Mouse (Mus musculus) v-Abl transformed pro-B cells (cell line): Measurements from ENCODE around the gene Gmppa.

Experiments used
- in situ Hi-C, 2 experiments: fragments of 400-800 bp; cut with MboI; formaldehyde crosslinking; loops; one replicate each; pipeline ENCODE4 v1.15.1; 2025; ENCODE audit not compliant: unreplicated experiment in 2 of 2

Gene Gmppa

DNA sequence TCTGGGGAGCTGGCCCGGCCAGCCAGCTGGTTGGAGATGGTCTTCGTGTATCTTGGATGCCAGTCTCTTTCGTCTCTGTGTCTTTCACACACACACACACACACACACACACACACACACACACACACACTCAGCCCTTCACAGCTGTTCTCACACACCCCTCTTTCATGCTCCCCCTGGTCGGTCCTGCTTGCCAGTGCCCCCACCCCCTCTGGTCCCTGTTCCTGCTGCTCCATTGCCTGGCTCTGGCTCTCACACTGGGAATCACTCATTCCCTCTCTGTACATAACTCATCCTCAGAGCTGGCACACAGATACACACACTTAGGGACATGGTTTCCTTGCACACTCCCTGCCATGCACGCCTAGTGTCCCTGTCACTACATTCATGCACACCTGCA is 16.2 kb downstream of the Gmppa start:
- in situ Hi-C loops = no loop called here

GRCm38 (mm10) chr1:75455433-75455832 is 19.7 kb downstream of the Gmppa start:
- in situ Hi-C loops = no loop called here

DNA sequence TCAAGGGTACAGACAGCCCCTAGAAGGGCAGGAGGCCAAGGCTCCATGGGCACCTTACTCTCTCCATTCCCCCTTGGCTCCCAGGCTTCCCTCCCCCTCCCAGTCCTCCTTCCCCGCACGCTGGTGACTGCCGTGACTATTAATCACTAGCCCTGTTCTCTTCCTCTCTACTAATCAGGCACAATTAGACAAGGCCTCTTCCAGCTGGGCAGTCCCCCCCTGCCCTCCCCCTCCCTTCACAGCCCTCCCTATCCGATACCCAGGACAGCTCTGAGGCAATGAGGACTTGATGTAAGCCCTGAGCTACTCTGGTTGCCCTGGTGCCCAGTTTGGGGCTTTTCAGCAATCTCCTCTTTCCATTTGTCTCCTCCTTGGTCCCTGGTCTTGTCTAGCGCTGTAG is 20.2 kb downstream of the Gmppa start:
- in situ Hi-C loops = no loop called here

DNA sequence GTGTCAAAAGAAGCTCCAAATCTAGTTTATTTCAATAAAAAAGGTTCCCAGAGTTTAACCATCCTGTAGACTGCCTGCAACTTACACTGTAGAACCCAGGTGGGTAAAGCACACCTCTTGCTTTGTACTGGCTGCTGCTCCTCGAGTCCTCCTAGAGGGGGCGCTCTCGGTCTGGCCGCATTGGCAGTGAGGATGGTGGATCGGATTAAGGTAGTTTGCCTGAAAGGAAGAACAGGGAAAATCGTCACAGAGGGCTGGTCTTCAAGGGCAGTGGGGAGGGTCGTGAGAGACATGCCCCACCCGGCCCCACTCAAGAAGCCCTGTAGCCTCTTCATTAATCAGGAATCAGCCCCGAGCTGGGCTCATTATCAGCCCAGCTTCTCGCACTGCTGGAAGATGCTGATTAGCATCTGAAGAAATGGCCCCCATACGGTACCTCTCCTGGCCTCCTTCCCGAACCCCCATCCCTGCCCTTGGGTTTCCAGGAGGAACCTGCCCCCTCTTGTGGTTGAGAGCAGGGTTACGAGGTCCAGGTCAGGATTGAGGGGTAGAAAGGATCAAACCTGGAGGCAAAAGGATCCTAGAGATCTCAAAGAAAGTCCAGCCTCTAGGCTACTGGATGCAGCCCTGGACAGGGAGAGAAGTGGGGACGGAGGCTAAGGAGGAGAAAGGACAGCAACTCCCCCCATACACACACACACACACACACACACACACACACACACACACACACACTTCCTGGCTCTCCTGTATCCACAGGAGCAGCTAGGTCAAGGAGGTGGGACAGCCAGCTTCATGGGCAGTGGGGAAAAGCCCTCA is 21.2 kb downstream of the Gmppa start:
- in situ Hi-C loops = no loop called here

GRCm38 (mm10) chr1:75457710-75458024 is 21.9 kb downstream of the Gmppa start:
- in situ Hi-C loops = no loop called here

- in situ Hi-C loops = no loop called here
These were observed 22.5 kb downstream of the Gmppa start for GRCm38 (mm10) chr1:75458025-75458788.

- in situ Hi-C loops = no loop called here
These were observed 23.3 kb downstream of the Gmppa start for GRCm38 (mm10) chr1:75458789-75459684.

DNA sequence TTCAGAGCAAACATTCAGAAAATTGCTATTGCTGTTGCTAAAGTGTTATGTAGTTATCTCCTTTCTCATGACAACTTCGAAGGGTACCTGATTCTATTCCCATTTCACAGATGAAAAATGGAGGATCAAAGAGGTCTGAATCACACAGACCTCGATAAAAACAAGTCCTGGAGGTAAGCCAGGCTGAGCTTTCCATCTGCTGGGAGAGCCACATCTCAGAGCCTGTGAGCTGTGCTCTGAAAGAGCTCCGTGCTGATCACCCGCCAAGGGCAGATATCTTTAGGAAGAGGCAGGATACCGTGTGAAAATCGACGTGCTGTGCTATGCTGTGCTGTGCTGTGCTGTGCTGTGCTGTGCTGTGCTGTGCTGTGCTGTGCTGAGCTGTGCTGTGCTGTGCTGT is 24.6 kb downstream of the Gmppa start:
- in situ Hi-C loops = loop anchor here (5.0 to 10.0 kb wide), 2 partner anchors 58 to 205 kb away; no protein-coding TSS in a partner anchor

DNA sequence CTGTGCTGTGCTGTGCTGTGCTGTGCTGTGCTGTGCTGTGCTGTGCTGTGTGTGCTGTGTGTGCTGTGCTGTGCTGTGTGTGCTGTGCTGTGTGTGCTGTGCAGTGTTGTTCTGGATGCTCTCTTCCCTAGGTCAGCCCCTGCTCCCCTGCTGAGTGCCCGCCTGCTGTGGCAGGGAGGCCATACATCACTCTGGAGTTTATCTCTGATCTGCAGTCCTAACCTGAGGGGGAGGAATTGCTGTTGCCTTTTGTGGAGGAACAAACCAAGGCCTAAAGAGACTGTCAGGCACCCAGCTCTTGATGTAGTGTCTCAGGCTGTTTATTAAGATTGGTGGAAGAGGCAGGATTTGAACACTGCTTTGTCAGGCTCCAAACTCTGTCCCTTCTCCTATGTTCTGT is 26.9 kb downstream of the Gmppa start:
- in situ Hi-C loops = loop anchor here (5.0 to 10.0 kb wide), 2 partner anchors 60 to 208 kb away; no protein-coding TSS in a partner anchor

GRCm38 (mm10) chr1:75463652-75464204 is 28.0 kb downstream of the Gmppa start:
- in situ Hi-C loops = loop anchor here (5.0 to 10.0 kb wide), 2 partner anchors 61 to 209 kb away; no protein-coding TSS in a partner anchor

- in situ Hi-C loops = loop anchor here (5.0 to 10.0 kb wide), 2 partner anchors 125 to 213 kb away; no protein-coding TSS in a partner anchor
These were observed 31.6 kb downstream of the Gmppa start for GRCm38 (mm10) chr1:75467215-75467927.

DNA sequence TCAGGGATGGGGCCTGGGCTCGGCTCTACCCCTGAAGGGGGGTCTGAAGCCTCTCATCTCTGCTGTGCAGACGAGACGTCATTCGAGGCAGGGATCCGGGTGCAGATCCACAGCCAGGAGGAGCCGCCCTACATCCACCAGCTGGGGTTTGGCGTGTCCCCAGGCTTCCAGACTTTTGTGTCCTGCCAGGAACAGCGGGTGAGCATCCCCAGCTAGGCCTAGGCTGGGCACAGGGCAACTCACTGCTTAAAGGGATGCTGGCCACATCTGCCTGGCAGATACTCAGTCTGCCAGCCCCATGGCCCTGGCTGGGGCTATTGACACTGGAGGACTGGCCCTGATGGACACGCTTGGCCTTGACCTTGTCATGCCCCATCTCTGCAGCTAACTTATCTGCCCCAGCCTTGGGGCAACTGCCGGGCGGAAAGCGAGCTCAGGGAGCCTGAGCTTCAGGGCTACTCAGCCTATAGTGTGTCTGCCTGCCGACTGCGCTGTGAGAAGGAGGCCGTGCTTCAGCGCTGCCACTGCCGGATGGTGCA is 33.6 kb downstream of the Gmppa start:
- in situ Hi-C loops = loop anchor here (5.0 to 10.0 kb wide), 2 partner anchors 127 to 215 kb away; no protein-coding TSS in a partner anchor

DNA sequence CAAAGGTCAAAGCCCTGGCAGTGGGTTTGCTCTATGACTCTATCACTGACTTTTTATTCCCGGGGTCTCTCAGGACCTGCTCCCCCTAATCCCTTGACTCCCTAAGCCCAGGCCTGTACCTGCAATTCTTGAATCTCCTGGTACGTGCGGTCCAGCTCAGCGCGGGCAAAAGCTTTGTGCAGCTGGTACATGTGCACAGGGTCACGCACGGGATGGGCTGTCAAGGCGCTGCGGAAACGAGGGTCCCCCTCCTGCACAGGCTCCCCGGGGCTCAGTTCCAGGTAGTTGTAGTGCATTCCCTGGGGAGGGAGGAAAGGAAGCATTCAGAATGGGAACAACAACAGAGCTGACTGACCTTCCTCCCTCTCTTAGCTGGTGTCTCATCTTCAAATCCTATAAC is 40.7 kb downstream of the Gmppa start:
- in situ Hi-C loops = loop anchor here (5.0 kb wide), 4 partner anchors 46 to 121 kb away; partner anchors contain the start of gene Stk11ip (in 1 of the 2)

- in situ Hi-C loops = loop anchor here (5.0 kb wide), 4 partner anchors 45 to 120 kb away; partner anchors contain the start of gene Stk11ip (in 1 of the 2)
These were observed 41.7 kb downstream of the Gmppa start for GRCm38 (mm10) chr1:75477264-75477965.

DNA sequence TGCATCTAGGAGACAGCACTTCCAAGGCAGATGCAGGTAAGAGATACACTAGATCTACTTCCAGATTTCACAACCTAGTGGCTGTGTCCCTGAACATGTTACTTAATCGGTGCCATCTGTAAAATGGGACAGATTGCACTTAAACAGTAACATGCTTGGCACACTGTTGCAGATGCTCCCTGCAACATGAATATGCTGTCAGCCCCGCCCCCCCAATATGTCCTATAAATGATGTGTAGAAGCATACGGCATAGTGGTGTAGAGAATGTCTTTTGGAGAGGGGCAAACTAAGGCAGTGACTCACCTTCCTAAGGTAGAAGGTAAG is 42.2 kb downstream of the Gmppa start:
- in situ Hi-C loops = loop anchor here (5.0 kb wide), 4 partner anchors 44 to 119 kb away; partner anchors contain the start of gene Stk11ip (in 1 of the 2)

DNA sequence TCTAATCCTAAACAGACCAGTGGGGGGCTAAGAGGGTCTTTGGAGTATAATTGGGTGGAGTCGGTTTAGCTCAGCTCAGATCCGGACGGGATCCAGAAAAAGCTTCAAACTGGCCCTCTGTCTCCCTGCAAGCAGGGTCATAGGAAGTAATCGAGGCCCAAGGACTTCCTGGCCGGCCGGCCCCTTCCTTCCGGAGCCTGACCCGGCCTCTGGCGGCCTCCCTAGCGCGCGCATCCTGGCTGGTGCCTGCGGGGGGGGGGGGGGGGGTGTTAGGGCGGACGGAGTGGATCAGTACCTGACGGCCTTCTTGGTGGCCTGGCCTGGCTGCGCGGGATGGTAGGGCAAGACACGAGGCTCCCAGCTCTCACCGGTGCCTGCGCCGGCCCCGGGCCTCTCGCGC is 42.8 kb downstream of the Gmppa start:
- in situ Hi-C loops = loop anchor here (5.0 kb wide), 4 partner anchors 44 to 119 kb away; partner anchors contain the start of gene Stk11ip (in 1 of the 2)

DNA sequence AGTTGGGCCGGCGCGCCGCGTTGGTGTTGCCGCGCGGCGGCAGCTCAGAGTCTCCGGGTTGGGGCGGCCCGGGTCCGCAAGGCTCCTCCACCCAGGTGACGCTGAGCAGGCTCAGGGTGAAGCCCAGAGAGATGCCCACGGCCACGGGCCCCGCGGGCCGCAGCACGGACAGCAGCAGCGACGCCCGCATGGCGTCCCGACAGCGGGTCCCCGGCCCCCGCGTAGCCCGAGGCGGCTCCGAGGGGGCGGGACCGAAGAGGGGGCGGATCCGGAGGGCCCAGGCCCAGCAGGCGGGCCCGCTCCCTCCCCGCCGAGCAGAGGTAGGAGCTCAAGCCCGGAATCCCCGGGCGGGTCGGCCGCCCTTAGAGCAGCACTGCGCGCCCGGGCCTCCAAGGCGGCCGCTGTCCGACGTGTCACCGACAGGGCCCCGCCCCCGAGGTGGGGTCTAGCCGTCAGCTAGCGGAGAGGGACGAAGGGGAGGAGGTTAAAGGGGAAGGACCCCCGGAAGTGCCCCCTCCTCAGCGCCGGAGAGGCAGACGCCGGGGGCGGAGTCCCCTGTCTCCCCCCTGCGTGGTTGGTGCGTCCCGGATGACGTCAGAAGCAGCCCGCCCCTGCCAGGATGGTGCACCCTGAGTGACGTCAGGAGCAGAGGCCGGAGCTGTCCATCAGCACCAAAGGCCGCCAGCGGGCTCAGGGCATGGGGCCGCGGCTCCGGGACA is 43.3 kb downstream of the Gmppa start, which contains the start of the genes Chpf and Tmem198:
TSS of gene Chpf (minus strand) at position 392 of the 719 bp plus-strand sequence.
TSS of gene Tmem198 (plus strand) at position 617 of the 719 bp plus-strand sequence.
- in situ Hi-C loops = loop anchor here (5.0 kb wide), 4 partner anchors 43 to 118 kb away; partner anchors contain the start of gene Stk11ip (in 1 of the 2)

GRCm38 (mm10) chr1:75479635-75479989 is 43.9 kb downstream of the Gmppa start:
- in situ Hi-C loops = loop anchor here (5.0 kb wide), 4 partner anchors 43 to 118 kb away; partner anchors contain the start of gene Stk11ip (in 1 of the 2)
